Mouse (Mus musculus) cerebellum, adult 2 months (tissue): ENCODE measurements around the gene Shc4. TPM values are rescaled to one million over a fixed set of nuclear protein-coding genes. Genes with fewer than 3 reads are reported as not detected.

ENCODE experiments used
- DNase-seq, 2 experiments: peaks; one replicate each; pipeline ENCODE4 v3.0.0; 2021
- H3K27ac ChIP-seq: fragments of 200-500 bp; 2 replicates; pipeline ENCODE4 v1.5.1; 2012; ENCODE audit warnings: low read length, control low read depth, inconsistent platforms; ENCODE audit not compliant: insufficient read depth
- H3K27me3 ChIP-seq: fragments of 200-500 bp; 2 replicates; pipeline ENCODE4 v1.6.1; 2012; ENCODE audit warnings: inconsistent platforms, mild to moderate bottlenecking, low read length, moderate library complexity; ENCODE audit not compliant: control insufficient read depth, insufficient read depth
- H3K4me1 ChIP-seq: fragments of 200-500 bp; 2 replicates; pipeline ENCODE4 v1.6.1; 2011; ENCODE audit warnings: low read length; ENCODE audit not compliant: control insufficient read depth, insufficient read depth
- H3K4me3 ChIP-seq: fragments of 200-500 bp; replicated peaks from 2 replicates; pipeline ENCODE3; 2011; ENCODE audit warnings: mild to moderate bottlenecking, low read depth, low read length, control low read depth; ENCODE audit not compliant: insufficient read depth
- CTCF ChIP-seq: fragments of 200-500 bp; IDR thresholded peaks from 2 replicates; pipeline ENCODE4 v1.5.1; 2011; ENCODE audit warnings: low read depth, mild to moderate bottlenecking, control low read depth, low read length, moderate library complexity, borderline replicate concordance; ENCODE audit not compliant: insufficient read depth
- POLR2A ChIP-seq: fragments of 200-500 bp; IDR thresholded peaks from 2 replicates; pipeline ENCODE4 v1.6.1; 2011; ENCODE audit warnings: low read length, control low read depth, borderline replicate concordance; ENCODE audit not compliant: insufficient read depth
- WGBS: fragments of 180-500 bp; shearing (Covaris S2); methylation state at CpG from one replicate; pipeline ENCODE4 v1.1.7; 2018; 5-methylcytosine and 5-hydroxymethylcytosine counted together
- polyA plus RNA-seq: library from polyadenylated mRNA; depleted of rRNA; stranded (reverse); fragments of >200 nt; gene quantifications from 2 replicates; pipeline ENCODE4 v1.2.3, GENCODE M21; 2012

Shc4 gene
- polyA plus RNA-seq, 1 experiment = 7.0 TPM

DNA sequence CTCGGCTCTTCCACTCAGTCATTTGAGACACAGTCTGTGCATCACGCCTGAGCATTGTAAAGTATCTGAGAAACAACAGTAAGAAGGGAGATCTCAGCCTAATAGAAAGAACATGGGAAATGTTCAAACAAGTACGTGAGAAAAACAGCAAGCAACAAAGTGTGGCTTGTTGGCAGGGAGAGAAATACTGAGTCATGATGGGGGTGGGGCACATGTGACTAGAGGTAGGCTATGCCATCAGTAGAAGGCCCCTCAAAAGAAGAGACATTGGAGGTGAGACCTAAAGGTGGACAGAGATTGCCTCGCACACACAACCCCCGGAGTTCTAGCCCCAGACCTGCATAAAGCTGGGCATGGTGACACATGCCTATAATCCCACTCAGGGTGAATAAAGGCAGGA is 58.7 kb downstream of the Shc4 start:
- TF ChIP-seq POLR2A (no peak), CTCF (no peak)
- 90% methylated on average over 5 of the region's 5 CpGs for WGBS
- Histone ChIP-seq H3K4me1 (no peaks in the 10 kb centered on the region), H3K4me3 (no peak overlapping the region), H3K27me3 (no peaks in the 10 kb centered on the region), H3K27ac (no peak overlapping the region)
- no peak for DNase-seq

DNA sequence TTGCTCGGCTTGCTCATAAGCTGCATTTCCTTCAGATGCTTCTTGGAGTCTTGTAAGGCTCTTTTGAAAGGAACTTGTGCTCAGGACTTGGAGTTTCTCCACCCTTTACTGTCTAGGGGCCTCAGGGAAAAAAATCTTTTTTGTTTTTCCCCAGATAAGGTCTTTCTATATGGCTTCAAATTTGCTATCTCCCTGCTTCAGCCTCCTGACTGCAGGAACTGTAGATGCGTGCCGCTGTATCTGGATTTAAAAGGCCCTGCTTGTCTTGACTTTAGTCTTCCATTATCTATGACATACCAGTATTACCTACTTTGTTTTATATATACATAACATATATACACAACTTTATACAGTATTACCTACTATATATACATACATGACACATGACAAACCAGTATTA is 61.4 kb downstream of the Shc4 start:
- TF ChIP-seq POLR2A (no peak), CTCF (no peak)

DNA sequence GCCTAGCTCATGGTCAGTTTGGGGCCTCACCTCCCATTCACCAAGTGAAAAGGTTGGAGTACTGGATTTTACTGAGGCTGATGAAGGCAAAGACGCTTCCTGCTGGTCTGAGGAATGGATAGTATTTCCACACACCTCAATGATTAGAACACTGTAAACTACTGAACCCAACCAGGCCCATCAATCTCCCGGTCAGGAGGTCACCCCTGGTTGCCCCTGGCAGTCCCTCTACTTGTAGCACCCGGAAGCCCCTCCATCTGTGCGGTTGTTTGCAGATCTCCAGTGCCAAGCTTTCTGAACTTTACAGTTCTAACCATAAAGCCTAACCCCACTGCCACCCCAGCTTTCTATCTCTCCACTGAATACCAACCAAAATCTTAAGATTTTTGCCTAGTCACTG is 62.8 kb downstream of the Shc4 start:
- no peak overlapping the region for H3K4me3 ChIP-seq
- no peaks in the 10 kb centered on the region for H3K4me1 ChIP-seq
- H3K27ac ChIP-seq = no peak overlapping the region
- TF ChIP-seq CTCF (no peak), POLR2A (no peak)
- WGBS = 75% methylated on average over 4 of the region's 4 CpGs
- H3K27me3 ChIP-seq = no peaks in the 10 kb centered on the region
- DNase-seq = no peak

More for the DNA sequence above, 61.4 kb downstream of the Shc4 start:
- H3K4me3 ChIP-seq = no peak overlapping the region
- DNase-seq = no peak
- H3K27ac ChIP-seq = no peak overlapping the region
- H3K27me3 ChIP-seq = no peaks in the 10 kb centered on the region
- H3K4me1 ChIP-seq = no peaks in the 10 kb centered on the region
- 91% methylated on average over 3 of the region's 3 CpGs for WGBS

DNA sequence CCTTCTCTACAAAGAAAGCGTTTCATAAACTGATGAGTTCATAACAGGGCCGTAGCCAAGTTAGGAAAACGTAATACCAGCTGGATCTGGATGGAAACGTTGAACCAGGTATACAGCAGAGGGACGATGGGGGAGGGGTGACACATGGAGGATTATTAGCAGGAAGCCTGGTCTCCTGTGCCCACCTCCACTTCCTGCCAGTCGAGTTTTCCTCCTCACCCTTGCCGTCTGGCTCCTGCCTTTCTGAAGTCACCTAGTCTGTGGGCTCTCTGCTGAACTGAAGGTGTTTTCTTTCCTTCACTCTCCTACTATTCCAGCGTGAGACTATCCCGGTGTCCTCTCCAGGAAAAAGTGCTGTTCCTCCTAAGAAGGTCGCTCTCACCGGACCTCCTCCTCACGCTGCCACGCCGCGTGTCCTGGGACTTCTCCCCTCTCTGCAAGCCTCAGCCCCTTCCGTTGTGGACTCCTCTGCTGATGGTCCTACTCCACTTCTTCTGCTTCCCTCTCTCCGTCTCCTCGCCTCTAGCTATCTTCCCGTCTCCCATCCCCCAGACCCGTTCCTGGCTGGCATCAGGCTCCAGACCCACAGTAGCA is 63.3 kb downstream of the Shc4 start:
- Histone ChIP-seq H3K4me3 (peak overlapping the region; percentile 22), H3K27me3 (no peaks in the 10 kb centered on the region), H3K4me1 (no peaks in the 10 kb centered on the region), H3K27ac (no peak overlapping the region)
- DNase-seq = no peak
- TF ChIP-seq POLR2A = no peak
- no peak for TF ChIP-seq CTCF
- WGBS = 45% methylated on average over 20 of the region's 20 CpGs

DNA sequence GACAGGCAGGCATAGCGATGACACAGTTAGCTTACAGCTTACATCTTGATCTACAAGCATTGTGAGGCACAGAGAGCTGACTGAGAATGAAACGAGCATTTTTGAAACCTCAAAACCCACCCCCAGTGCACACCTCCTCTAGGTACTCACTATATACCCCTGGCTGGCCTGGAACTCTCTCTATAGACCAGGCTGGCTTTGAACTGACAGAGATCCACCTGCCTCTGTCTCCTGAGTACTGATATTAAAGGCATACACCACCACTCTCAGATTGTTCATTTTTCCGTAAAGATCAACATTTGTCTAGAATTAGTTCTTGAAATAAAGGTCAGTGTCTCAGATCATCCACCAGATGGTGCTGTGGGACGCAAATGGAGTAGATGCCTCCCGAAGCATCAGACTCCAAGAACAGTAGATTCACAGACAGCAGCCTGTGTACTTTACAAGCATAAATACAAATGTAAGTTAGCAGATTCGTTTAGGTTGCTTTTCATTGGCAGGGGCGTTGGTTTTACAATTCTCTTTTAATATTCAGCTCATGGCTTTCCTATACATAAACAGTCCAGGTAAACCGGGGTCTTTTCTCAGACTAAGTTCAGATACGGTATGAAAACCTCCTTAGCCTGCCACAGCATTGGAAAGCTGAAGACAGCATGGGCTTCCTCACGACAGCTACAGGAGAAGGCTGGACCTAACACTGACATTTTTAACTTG is 64.0 kb downstream of the Shc4 start:
- DNase-seq = peak; percentile 67 to 75
- Histone ChIP-seq H3K4me1 (no peaks in the 10 kb centered on the region), H3K27me3 (no peaks in the 10 kb centered on the region), H3K4me3 (peak overlapping the region; percentile 22), H3K27ac (no peak overlapping the region)
- 12% methylated on average over 10 of the region's 10 CpGs for WGBS
- TF ChIP-seq CTCF (peak; percentile 92), POLR2A (no peak)

DNA sequence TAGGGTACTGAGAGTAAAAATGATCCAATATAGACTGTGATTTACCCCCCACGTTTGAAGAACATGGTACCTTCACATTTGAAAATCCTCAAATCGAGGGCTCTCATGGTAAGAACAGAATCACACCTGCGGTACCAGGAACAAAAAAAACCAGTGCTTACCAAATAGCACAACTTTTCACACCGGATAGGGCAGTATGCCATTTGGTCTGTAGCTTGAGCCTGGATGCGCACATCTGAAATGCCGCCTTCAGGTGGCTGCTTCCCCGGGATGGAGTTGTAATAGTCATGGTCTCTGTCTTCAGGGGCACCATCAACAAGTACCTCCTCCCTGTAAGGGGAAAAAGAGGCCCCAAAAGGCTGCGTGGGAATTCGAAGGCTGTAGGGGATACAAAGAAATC is 68.6 kb downstream of the Shc4 start:
- H3K4me1 ChIP-seq = no peaks in the 10 kb centered on the region
- H3K27ac ChIP-seq = no peak overlapping the region
- H3K4me3 ChIP-seq = no peak overlapping the region
- no peaks in the 10 kb centered on the region for H3K27me3 ChIP-seq
- DNase-seq = no peak
- WGBS = 89% methylated on average over 9 of the region's 9 CpGs
- TF ChIP-seq POLR2A (no peak), CTCF (no peak)

DNA sequence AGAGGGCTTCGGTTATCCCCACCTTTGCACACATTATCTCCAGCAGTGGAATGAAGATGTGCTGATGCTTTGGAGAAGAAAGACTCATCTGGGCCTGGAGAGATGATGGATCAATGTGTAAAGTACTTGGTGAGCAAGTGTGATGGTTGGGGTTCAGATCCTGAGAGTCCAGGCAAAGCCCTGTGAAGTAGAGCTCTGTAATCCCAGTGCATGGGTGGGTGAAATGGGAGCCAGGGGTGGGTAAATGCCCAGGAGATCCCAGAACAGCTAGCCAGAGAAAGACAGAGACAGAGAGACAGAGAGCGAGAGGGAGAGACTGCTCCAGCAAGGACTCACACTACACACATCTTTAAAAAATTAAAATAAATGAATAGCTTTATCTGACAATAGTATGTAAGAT is 70.7 kb downstream of the Shc4 start:
- no peak for DNase-seq
- Histone ChIP-seq H3K4me3 (no peak overlapping the region), H3K27me3 (no peaks in the 10 kb centered on the region), H3K27ac (no peak overlapping the region), H3K4me1 (no peaks in the 10 kb centered on the region)
- TF ChIP-seq POLR2A = no peak
- TF ChIP-seq CTCF = no peak
- WGBS = 94% methylated on average over 2 of the region's 2 CpGs

DNA sequence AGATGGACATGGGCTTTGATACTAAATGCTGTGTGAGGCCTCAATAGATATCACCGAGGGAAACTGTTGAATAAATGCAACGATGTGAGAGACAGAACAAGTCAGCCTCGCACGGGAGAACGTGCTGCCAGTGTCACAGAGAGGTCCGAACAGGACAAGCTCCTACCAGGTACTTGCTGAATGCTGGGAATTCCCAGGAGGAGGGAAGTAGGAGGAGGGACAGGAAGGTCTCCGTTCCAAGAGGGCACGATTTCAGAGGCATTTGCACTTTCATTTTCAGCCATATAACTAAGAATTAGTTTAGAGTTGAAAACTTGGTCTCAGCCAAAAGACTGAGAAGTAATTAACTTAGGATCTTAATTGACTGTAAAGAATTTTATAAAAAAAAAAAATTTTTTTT is 72.4 kb downstream of the Shc4 start:
- TF ChIP-seq POLR2A (no peak), CTCF (no peak)
- Histone ChIP-seq H3K27ac (no peak overlapping the region), H3K27me3 (no peaks in the 10 kb centered on the region), H3K4me1 (no peaks in the 10 kb centered on the region), H3K4me3 (no peak overlapping the region)
- 59% methylated on average over 8 of the region's 8 CpGs for WGBS
- no peak for DNase-seq
